Mouse (Mus musculus) cerebellum, adult (tissue): Measurements from ENCODE around the gene Nusap1.
"Not testable (repeated sequence)": the region's sequence is repeated elsewhere in the genome, so short reads cannot be mapped to it uniquely, and the experiment has no call there.

Source experiments
- ATAC-seq: cut with Nextera tagmentation; 2 replicates; pipeline ENCODE4 v1.9.2; 2017; ENCODE audit warnings: mild to moderate bottlenecking, moderate library complexity, mixed read lengths; ENCODE audit not compliant: insufficient number of reproducible peaks, low FRiP score, low TSS enrichment

Gene Nusap1

DNA sequence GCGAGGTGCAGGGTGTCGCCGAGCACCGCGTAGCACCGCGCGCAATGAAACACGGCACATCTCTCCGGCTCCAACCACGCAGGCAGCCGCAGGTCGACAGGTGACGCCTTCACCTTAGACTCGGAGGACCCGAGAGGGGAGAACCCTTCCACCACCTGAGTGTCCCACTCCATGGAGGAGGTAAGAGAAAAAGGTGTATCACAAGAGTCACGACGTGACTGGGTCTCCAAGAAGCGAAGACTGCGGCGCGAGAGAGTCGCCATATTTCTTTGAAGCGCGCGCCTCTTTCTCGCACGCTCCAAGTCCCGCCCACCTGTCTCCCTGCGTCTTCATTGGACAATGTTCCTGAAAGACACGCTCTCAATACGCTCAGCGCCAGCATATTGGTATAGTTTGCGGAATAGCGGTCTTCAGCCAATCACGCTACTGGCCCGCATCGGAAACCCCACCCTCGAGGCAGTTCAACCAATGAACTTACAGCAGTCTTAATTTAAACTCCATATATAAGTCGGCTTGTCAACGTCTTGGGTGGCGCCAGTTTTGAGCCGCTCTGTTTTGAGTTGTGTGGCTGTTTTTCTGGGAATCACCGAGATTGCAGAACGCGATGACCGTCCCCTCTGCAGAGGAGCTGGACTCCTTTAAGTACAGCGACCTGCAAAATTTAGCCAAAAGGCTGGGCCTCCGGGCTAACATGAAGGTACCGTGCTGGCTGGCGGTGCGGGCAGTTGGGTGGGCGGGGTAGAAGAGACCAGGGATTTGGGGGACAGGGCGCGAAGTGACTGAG, at the start of gene Nusap1, which contains the start of gene Oip5:
Nusap1 (plus strand) TSS at position 100 of the 784 bp plus-strand sequence.
Oip5 (minus strand) TSS at position 271 of the 784 bp plus-strand sequence.
- peak; percentile 100 for ATAC-seq

DNA sequence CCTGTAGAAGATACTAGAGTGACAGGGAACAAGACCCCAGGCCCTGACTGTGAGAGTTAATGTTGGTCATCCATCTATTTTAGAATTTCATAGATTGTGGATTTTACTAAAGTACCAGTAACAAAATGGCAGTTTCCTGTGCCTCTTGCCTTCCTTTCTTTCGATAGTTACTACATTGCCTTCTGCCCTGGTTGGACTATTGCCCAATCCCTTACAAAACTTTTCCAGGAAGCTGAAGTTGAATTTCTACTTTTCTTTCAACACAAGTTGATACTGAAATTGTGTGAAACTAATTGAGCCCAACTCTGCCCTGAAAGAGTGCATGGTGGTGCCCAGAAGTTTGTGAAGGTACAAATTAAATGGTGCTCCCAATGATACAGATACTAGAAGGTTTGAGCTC, 45.6 kb upstream of the Nusap1 start:
- ATAC-seq, result no peak

DNA sequence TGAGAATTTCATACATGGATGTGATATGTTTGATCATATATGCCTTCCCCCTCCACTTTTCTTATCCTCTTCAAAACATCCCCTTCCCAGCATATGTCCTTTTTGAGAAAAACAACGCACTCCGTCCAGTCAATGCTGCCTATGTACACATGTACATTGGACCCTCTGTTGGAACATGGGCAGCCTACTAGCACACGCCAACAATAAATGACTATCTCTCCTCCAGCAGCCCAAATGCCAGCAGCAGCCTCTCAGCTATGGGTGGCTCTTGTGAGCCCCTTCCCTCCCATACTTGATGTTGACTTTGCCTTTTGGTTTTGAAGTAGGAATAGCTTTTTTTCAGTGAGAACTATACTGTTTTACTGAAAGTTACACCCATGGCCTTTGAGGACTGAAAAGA, 36.5 kb upstream of the Nusap1 start:
- ATAC-seq, result no peak

DNA sequence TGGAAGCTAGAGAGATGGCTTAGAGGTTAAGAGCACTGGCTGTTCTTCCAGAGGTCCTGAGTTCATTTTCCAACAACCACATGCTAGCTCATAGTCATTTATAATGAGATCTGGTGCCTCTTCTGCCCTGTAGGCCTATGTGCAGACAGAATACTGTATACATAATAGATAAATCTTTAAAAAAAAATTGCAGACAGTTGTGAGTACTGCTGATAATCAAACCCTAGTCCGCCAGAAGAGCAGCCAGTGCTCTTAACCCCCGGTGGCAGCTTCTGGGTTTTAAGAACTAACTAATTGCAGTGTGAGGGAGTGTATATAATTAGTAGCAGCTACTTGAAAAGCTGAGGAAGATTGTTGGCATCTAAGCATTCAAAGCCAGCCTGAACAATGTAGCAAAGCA, 34.7 kb upstream of the Nusap1 start:
- no peak for ATAC-seq

DNA sequence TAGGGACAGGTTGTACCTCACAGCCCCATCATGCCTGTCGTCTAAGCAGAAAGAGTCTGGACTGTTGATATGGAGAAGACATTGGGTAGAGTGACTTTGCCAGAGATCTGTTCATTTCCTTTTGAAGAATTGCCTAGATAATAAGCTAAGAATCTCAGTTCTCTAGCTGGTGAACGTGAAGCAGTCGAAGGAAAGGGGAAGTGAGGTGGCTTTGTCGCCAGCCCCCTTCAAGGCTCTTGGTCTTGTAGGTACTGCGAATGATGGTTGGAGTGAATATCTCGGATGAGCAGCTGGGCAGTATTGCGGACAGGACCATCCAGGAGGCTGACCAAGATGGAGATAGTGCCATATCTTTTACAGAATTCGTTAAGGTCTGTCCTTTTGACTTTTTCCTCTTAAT, 33.8 kb upstream of the Nusap1 start:
- ATAC-seq, result no peak

DNA sequence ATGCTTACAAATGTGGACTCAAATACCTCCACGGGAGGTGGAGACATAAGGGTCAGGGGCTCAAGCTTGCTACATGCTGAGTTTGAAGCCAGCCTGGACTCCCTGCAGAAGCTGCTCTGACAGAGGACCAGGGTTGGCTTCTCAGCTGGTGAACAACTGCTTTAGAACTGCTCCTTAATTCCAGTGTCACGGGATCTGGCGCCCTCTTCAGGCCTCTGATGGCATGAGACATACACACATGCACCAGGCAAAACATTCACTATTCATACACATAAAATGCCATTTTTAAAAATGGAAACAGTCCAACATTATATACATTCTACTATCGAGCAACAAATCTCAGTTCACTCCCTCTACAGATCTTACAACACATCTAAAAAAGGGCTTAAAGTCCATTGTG, 30.7 kb upstream of the Nusap1 start:
- no peak for ATAC-seq

DNA sequence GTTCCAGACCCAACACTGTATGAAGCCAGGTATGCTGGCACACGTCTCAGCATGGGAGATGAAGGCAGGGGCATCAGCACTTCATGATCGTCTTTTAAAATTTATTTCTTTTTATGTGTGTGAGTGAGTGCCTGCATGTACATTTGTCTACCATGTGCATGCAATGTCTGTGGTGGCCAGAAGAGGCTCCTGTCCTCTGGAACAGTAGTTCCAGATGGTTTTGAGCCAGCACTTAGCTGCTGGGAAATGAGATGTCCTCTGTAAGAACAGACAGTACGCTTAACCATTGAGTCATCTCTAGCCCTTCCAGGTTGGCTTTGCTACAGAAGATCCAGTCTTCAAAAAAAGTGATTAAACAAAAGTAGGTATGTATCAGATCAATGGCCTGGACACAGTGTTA, 26.9 kb upstream of the Nusap1 start:
- ATAC-seq, result no peak

DNA sequence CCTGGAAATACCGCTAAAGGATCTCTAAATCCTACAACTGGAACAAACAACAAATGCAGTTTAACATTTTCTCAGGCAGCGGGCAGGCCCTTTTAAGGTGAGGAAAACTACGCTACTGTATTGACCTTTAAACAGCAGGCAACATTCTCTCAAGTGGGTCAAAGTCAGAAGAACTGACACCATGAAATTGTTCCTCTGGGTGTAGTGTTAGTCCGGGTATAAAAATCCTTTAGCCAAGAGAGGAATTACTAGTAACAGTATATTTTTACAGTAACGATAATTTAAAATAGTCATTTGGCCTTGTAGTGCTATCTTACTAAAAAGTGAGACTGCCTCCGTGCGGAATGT, 24.4 kb upstream of the Nusap1 start:
- ATAC-seq, result 0 out of 2 replicates have a peak, but pooled peaks have one; percentile 9

DNA sequence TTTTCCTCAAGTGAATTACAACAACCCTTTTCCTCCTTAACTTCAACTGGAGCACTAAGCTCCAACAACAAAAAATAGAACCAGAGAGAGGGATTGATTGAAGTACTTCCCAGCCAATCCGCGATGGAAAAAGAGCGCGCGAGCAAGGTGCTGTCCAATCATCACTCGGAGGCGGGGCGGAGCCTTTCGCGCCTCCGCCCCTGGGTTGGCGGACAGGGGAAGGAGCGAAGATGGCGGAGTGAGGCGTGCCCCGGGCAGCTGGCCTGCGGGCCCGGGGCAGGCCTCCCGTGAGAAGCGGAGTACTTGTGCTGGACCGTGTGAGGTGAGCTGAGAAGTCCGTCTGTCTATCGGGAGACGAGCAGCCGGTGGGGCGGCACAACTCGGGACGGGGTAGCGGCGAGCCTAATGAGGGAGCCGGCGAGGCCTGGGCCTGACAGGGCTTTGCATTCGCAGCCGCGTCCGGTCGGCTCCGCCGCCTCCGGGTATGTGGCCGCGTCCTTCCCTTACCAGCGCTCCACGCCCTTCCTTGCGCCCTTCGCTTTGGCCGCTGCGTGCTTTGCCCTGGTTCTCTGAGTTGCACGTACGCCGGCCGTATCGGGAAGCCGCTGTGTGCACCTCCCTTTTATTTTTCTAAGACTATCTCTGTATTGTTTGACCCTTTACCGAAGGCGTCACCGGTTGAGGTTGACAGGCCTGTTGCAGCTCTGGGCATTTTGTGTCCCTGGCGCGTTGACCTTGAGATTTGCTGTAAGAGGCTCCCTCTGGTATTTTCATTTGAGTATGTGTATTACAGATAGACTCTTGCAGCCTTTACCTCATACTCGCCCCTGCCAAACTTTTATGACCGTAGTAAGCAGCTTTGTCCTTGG, 23.8 kb upstream of the Nusap1 start:
- ATAC-seq, result peak; percentile 98

DNA sequence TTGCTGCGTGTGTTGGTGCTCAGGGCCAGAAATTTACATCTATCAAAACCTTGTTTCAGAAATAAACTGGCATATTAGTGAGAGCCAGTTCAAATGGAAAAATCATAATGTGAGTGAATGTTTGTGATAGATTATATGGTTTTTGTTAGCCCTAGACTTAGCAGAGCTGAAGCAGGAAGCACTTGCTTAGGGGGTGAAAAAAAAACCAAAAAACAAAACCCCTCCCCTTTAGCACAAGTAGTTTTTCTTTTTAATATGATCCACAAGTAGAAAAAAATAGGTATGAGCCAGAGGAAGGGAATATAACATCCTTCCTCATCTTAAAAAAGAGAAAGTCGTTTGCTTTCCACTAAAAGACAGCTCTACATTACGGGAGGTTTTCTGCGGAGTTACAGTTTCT, 22.8 kb upstream of the Nusap1 start:
- no peak for ATAC-seq

DNA sequence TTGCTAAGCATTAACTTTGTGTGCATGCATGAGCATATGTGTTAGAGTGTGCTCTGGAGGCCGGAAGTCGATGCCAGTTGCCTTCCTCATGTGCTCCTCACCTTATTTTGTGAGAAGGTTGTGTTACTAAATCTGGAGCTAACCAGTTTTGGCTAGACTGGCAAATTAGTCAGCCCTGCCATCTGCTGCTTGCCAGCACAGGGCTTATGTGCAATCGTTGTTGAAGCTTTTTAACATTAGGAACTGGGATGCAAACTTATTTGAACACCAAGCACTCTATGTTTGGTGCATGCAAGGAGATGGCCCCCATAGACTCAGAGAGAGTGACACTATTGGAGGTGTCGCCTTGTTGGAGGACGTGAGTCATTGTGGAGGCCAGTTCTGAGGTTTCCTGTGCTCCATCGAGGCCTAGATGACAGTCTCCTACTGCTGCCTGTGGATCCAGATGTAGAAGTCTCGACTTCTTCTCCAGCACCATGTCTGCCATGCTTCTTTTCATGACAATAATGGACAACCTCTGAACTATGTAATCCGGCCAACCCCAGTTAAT, 21.2 kb upstream of the Nusap1 start:
- no peak for ATAC-seq

DNA sequence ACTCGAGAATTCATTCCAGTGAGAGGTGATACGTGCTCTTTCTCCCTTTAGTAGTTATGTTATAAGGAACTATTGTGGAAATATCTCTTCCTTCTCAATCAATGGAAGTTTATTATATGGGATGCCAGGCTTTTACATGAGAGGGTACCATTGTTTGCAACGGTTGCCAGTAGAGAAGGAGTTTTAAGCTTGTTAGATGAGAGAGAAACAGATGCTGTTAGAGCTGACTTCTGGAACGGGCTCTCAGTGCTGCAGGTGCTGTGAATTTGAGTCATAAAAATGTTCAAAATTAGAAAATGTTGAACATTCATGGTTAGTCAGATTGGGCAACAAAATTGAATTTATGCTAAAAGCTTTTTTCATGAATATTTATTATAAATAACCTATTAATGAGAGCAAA, 17.1 kb upstream of the Nusap1 start:
- ATAC-seq, result no peak

DNA sequence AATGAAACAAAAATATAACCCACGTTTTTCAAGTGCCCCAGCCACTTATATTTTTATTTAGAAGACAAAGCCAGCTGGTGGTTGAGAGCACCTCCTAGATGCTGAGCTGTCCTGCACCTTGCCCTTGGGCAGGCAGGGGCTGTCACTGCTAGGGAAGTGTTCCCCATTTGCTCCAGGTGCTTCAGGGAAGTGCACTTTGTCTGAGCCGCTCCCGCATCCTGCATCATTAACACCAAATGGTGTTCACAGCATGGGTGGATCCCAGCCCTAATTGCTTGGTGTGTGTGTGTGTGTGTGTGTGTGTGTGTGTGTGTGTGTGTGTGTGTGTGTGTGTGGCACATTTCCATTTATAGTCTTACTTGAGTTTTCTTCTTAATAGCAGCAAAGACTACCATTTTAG, 16.5 kb upstream of the Nusap1 start:
- ATAC-seq, result not testable (repeated sequence)

DNA sequence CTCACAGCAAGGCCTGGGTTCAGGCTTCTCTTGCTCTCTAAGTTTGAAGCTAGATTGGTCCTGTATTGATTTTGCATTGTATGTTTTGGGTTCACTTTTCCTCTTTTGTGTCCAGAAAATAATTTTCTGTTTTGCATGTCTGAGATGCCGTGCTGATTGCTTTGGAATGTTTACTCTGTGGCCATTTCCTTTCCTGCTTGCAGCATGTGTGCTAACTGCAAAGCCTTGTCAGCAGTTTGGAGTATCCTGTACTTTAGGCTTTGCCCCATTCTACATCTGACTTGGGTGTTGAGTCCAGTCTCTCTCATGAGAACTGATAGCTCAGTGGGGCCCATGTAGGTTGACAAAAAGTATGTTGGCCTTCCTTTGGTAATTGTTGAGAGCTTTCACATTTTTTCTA, 15.6 kb upstream of the Nusap1 start:
- ATAC-seq, result no peak

DNA sequence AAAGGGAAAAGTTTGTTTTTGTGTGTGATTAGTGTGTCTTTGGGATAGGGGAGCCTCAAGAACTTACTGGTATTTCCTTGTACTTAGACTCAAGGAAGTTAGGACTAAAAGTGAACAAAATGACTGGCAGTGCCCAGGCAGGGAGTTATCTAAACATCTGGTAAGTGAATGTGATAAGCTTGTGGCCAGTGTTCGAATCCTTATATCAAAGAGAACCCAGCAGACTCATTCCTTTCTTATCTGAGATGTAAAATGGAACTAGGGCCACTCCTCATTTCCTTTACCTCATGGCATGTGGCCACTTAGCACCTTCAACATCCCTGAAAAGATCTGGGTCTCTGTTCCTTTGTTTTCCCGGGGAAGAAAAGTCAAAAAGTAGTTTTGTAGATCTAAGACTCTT, 14.2 kb upstream of the Nusap1 start:
- ATAC-seq, result no peak

DNA sequence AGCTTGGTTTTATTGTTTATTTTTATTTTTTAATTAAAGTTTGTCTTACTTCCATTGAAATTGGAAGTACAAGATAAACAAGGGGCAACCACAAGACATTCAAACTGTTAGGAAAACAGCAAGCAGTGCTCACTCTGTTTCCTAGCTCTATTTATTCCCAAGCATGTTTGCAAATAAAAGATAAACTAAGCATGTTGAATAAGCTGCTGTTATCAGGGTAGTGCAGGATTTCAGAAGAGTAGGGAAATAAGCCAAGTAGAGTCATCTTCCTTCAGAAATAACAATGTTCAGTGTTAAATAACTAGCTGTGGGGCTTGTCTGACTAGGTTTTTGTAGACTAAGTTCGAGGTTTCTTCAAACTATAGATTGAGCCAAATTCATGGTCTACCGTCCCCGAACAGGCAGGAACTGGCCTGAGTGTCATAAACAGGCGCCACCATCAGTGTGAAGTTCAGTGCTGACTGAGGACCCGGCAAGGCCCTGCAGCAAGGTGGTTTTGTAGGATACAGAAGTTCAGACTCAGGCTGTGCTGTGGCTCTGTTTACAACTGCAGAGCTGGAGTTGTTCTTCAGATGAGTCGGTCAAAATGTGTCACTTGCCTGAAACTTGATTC, 12.6 kb upstream of the Nusap1 start:
- ATAC-seq, result no peak

DNA sequence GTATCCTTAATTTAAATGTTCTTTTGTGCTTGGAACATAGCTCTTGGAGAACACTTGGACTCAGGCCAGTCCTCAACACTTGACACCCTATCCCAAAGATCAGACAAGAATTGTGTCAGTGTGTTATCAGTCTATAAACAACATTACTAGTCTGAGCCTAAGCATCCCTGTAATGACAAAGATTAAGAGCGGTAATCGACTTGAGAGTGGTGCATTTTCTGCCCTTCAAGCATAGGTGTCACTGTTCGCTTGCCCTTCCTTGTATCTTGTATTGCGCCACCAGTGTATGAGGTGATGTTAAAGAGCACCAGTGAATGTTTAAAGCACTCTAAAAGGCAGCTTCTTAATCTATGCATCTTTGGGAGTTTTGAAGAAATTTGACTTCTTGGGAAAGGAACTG, 11.1 kb upstream of the Nusap1 start:
- no peak for ATAC-seq

DNA sequence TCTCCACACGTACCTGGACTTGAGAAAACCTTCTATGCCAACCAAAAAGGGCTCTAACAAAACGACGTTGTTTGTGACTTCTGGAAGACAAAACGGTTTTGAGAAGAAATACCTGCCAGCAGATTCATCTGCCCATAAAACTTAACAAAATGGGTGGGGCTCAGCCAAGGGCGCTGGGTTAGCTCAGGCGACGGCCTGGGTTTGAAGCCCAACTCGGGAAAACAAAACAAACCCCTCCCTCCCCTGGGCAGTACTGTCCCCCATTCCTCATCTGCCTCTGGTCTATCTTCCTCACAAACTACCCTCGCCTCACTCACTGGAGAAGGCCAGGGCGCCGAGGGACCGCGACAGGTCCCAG, 278 bp upstream of the Nusap1 start:
- ATAC-seq, result no peak

DNA sequence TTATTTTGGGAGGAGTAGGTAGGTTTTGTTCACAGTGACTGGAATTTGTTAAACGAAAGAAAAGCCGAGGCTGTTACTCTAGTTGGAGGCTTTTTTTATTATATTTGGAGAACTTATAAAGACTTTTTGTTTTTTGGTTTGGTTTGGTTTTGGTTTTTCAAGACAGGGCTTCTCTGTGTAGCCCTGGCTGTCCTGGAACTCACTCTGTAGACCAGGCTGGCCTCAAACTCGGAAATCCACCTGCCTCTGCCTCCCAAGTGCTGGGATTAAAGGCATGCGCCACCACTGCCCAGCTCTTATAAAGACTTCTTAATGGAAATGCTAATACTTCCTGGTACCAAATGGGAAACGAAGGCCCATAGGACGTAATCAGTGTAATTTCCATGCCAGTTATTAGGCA, 904 bp downstream of the Nusap1 start:
- not testable (repeated sequence) for ATAC-seq

DNA sequence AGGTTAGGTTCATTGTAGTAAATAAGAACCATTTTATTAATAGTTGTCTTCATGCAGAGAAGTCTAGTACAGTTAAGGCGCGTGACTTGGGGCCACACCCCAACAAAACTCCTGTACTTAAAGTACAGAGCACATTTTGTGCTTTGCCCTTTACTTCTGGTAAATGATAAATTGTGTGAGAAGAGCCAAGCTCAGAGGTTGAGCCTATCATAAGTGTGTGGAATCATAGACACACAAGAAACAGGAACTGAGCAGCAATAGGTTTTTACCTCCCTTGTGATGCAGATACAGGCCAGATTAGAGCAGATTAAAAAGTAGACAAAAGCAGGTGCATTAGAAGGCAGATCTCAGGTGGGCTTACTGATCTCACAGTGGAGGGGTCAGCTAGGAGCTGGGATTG, 3.2 kb downstream of the Nusap1 start:
- no peak for ATAC-seq

DNA sequence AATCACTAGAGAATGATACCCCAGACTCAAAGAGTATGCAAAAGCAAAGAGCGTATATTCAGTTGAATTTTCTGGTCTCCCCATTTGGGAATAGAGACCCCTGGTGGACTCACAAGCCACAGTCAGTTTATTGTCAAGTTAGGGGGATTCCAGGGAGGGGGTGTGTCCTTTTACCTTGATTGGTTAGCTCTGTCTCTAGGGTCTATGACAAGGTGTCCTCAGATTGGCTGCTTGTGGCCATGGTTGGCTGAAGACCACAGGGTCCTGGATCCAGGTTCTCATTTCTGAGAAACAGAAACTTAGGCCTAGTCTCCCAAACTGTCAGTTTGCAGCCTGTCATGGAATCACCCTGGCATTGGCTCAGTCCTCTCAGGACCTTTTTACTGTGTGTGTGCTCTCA, 18.7 kb downstream of the Nusap1 start:
- ATAC-seq, result no peak
